Mouse (Mus musculus) cerebellum, adult 2 months (tissue): Measurements from ENCODE around the gene Capn8. TPM values are rescaled to one million over a fixed set of nuclear protein-coding genes. Genes with fewer than 3 reads are reported as not detected.
A peak's percentile ranks its signal among the peaks of the same experiment; 100 is the strongest.

ENCODE experiments used
- DNase-seq, 2 experiments: peaks; one replicate each; pipeline ENCODE4 v3.0.0; 2021
- H3K27ac ChIP-seq: fragments of 200-500 bp; 2 replicates; pipeline ENCODE4 v1.5.1; 2012; ENCODE audit warnings: low read length, control low read depth, inconsistent platforms; ENCODE audit not compliant: insufficient read depth
- H3K27me3 ChIP-seq: fragments of 200-500 bp; 2 replicates; pipeline ENCODE4 v1.6.1; 2012; ENCODE audit warnings: inconsistent platforms, mild to moderate bottlenecking, low read length, moderate library complexity; ENCODE audit not compliant: control insufficient read depth, insufficient read depth
- H3K4me1 ChIP-seq: fragments of 200-500 bp; 2 replicates; pipeline ENCODE4 v1.6.1; 2011; ENCODE audit warnings: low read length; ENCODE audit not compliant: control insufficient read depth, insufficient read depth
- H3K4me3 ChIP-seq: fragments of 200-500 bp; replicated peaks from 2 replicates; pipeline ENCODE3; 2011; ENCODE audit warnings: mild to moderate bottlenecking, low read depth, low read length, control low read depth; ENCODE audit not compliant: insufficient read depth
- CTCF ChIP-seq: fragments of 200-500 bp; IDR thresholded peaks from 2 replicates; pipeline ENCODE4 v1.5.1; 2011; ENCODE audit warnings: low read depth, mild to moderate bottlenecking, control low read depth, low read length, moderate library complexity, borderline replicate concordance; ENCODE audit not compliant: insufficient read depth
- POLR2A ChIP-seq: fragments of 200-500 bp; IDR thresholded peaks from 2 replicates; pipeline ENCODE4 v1.6.1; 2011; ENCODE audit warnings: low read length, control low read depth, borderline replicate concordance; ENCODE audit not compliant: insufficient read depth
- WGBS: fragments of 180-500 bp; shearing (Covaris S2); methylation state at CpG from one replicate; pipeline ENCODE4 v1.1.7; 2018; 5-methylcytosine and 5-hydroxymethylcytosine counted together
- polyA plus RNA-seq: library from polyadenylated mRNA; depleted of rRNA; stranded (reverse); fragments of >200 nt; gene quantifications from 2 replicates; pipeline ENCODE4 v1.2.3, GENCODE M21; 2012; rRNA removed

The Capn8 gene
- 0.03 and 0.08 TPM in 2 replicates for polyA plus RNA-seq

DNA sequence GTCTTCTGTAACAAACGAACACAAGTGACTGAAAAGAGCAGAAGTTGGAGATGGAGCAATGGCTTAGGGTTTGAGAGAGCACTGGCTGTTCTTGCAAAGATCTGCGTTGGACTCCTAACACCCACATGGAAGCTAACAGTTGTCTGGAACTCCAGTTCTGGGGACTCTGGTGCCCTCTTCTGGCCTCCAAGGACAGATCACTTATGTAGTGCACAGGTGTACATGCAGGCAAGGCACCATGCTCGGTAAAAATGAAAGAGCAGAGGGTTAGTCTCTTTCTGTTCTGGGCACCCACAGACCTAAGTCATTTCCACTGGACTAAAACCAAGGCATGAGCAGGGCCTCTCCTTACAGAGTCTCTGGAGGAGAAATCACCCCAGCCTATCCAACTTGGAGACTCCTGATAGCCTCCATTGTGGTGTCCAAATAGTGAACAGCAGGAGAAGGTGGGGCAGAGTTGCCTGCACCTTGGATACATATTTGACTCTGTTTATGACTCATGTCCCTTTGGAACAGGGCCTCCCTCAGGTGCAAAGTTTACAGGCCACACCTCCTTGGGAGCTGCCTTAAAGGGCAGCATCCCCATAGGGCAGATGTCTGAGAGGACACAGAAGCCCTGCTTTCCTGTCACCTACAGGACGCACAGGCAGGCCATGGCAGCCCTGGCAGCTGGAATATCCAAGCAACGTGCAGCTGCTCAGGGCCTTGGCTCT is at the start of gene Capn8:
Capn8 (plus strand) TSS at position 600 of the 713 bp plus-strand sequence.
- no peak within 1 kb of the TSS for H3K27ac ChIP-seq
- DNase-seq, result no peak

GRCm38 (mm10) chr1:182516758-182517676 is 47.8 kb upstream of the Capn8 start, which contains the start of gene Capn2:
Capn2 (minus strand) TSS chr1:182517608.
- Histone ChIP-seq H3K27me3 (no peaks in the 10 kb centered on the region), H3K4me1 (no peaks in the 10 kb centered on the region; the same call in 1 of the 2 replicates), H3K27ac (peak within 1 kb of the TSS; percentile 64), H3K4me3 (peak within 1 kb of the TSS; percentile 85)
- under 1% methylated on average over 81 of the region's 84 CpGs for WGBS
- DNase-seq, result peak; percentile 88 to 89
- TF ChIP-seq POLR2A (0 out of 2 replicates have a peak, but pooled peaks have one; percentile 29), CTCF (peak; percentile 62)

More for the DNA sequence above, at the start of gene Capn8:
- no peaks in the 10 kb centered on the region for H3K4me1 ChIP-seq
- H3K4me3 ChIP-seq, result no peak within 1 kb of the TSS
- 66% methylated on average over 5 of the region's 5 CpGs for WGBS
- TF ChIP-seq POLR2A (no peak), CTCF (no peak)
- H3K27me3 ChIP-seq, result no peaks in the 10 kb centered on the region; the same call in 1 of the 2 replicates

DNA sequence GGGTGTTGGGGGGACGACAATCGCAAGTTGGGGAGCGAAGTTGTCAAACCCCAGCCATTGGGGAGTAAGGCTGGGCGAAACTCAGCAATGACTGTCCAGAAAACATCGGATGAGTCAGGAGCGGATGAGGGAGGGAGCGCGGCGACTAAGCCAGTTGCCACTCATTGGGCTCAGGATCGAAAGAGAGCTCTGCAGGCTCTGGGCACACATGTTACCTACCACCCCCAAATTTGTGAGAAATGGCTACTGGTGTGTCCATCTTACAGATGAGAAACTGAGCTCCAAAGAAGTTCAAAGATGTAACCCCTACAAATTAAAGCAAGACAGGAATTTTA is 47.2 kb upstream of the Capn8 start:
- Histone ChIP-seq H3K27me3 (no peaks in the 10 kb centered on the region), H3K27ac (no peak overlapping the region), H3K4me1 (no peaks in the 10 kb centered on the region; the same call in 1 of the 2 replicates), H3K4me3 (peak overlapping the region; percentile 85)
- TF ChIP-seq CTCF (no peak), POLR2A (no peak)
- DNase-seq, result no peak
- 0% methylated on average over 10 of the region's 10 CpGs for WGBS

GRCm38 (mm10) chr1:182518143-182518680 is 46.6 kb upstream of the Capn8 start:
- H3K27ac ChIP-seq, result no peak overlapping the region
- no peaks in the 10 kb centered on the region for H3K27me3 ChIP-seq
- H3K4me3 ChIP-seq, result no peak overlapping the region
- H3K4me1 ChIP-seq, result no peaks in the 10 kb centered on the region
- 88% methylated on average over 10 of the region's 10 CpGs for WGBS
- no peak for TF ChIP-seq POLR2A
- TF ChIP-seq CTCF, result no peak
- DNase-seq, result no peak

DNA sequence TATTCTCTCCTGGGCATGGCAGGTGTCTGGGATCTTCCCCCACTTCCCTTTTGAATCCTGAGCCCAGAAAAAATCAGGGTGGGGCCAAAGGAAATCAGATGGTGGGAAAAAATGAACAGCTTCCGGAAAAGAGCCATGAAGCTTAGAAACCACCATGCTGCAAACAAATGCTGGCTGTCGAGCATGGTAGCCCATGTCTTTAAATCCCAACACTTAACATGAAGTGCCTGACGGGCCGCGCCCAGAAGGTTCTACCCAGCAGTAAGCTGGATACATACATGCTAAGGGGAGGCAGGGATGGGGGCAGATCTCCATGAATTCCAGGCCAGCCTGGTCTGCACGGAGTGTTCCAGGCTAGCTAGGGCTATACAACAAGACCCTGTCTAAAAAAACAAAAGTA is 46.0 kb upstream of the Capn8 start:
- 95% methylated on average over 6 of the region's 6 CpGs for WGBS
- Histone ChIP-seq H3K27ac (no peak overlapping the region), H3K4me3 (no peak overlapping the region), H3K4me1 (no peaks in the 10 kb centered on the region), H3K27me3 (no peaks in the 10 kb centered on the region)
- no peak for DNase-seq
- TF ChIP-seq POLR2A (no peak), CTCF (no peak)

DNA sequence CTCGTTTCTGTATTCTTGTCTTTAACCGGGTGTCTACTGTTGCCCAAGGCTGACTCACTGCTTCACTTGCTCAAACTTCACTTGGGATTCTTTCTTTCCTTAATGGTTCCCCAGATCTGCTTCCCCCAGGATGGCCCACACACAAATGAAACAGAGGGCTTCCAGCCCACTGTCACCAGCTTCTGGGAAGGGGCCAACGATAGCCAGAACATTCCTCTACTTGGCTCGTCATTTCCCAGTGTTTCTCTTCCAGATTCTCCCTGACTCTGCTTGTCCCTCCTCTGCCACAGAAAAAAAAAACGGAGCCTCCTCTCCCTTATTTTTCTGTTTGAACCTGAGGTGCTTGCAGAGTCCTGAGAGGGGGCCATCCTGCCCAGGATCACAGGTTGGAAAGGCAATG is 45.5 kb upstream of the Capn8 start:
- Histone ChIP-seq H3K4me1 (no peaks in the 10 kb centered on the region), H3K27ac (no peak overlapping the region), H3K27me3 (no peaks in the 10 kb centered on the region), H3K4me3 (no peak overlapping the region)
- TF ChIP-seq POLR2A (no peak), CTCF (no peak)
- WGBS, result 70% methylated on average over 5 of the region's 5 CpGs
- DNase-seq, result no peak

GRCm38 (mm10) chr1:182520091-182520937 is 44.5 kb upstream of the Capn8 start:
- WGBS, result 47% methylated on average over 14 of the region's 14 CpGs
- DNase-seq, result no peak
- no peaks in the 10 kb centered on the region for H3K27me3 ChIP-seq
- no peak for TF ChIP-seq CTCF
- no peak for TF ChIP-seq POLR2A
- no peak overlapping the region for H3K4me3 ChIP-seq
- no peak overlapping the region for H3K27ac ChIP-seq
- H3K4me1 ChIP-seq, result no peaks in the 10 kb centered on the region
